Mouse (Mus musculus): ENCODE results near the gene Tgfbi. TPM values are rescaled to one million over a fixed set of nuclear protein-coding genes. Genes with fewer than 3 reads are reported as not detected.

The Tgfbi gene
- total RNA-seq, 2 experiments from 2014 or later, result 2.4 to 3.2 TPM

GRCm38 (mm10) chr13:56683306-56683705, 74.0 kb downstream of the Tgfbi start:
- no peak for DNase-seq (ENCODE audit: low spot score in 2 of 2)

Other genes starting within 250 kb of the Tgfbi start
- not detected for gene Gm3045, start 182.9 kb upstream of the Tgfbi start, total RNA-seq (2021)
- gene Slc25a48, start 171.2 kb upstream of the Tgfbi start, total RNA-seq (2021), result under 1 TPM; 0.15 to 0.17 TPM
- not detected for gene Il9, start 127.3 kb upstream of the Tgfbi start, total RNA-seq (2021)
- gene Fbxl21, start 87.1 kb upstream of the Tgfbi start, total RNA-seq (2021), result 1 to 10 TPM; 6.7 to 8.5 TPM
- gene Lect2, start 61.0 kb upstream of the Tgfbi start, total RNA-seq (2021), result not detected
- 10 to 100 TPM; 26.0 to 26.4 TPM for gene Smad5, start 93.5 kb downstream of the Tgfbi start, total RNA-seq (2021)
- 1 to 10 TPM; 1.3 to 1.5 TPM for gene Gm45623, start 144.3 kb downstream of the Tgfbi start, total RNA-seq (2021)

All from layer of hippocampus, adult 18-20 months (tissue).